Mouse (Mus musculus): ENCODE measurements around the gene Ccl2.

DNA sequence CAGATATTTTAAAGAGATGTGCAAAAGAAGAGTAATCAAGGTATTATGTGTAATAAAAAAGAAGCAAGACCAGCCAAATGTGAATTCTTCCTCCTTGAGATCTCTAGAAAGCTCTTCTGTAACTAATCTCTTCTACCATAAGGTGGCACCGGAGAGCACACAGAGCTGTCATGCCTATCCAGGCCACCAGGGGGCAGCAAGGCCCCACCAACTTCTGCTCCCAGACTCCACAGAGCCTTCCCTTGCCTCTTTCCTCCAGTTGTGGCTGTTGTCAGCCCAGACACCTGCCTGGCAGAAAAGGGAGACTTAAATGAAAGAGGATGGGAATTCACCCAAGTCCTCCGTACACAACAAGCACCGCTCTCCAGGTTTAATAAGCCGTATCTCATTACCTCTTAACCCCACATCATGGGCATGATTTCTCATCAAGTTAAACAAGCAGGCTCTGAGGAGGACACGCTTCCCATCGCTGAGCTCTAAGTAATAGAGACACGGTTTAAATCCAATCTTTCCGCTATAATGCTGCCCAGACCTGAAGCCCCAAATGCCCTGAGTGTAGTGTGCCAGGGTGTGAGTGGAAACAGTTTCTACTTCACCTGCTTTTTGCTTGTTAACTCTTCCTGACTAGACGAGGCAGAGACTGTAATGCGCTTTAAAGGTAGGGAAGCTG lies 39.1 kb upstream of the Ccl2 start:
- no peak for TF ChIP-seq MAX (IDR thresholded peaks at IDR 0.05; ENCODE audit: low read length)
- TF ChIP-seq RCOR1 (conservative IDR thresholded peaks at IDR 0.05; ENCODE audit: low read depth, low read length) = no peak
- peak; percentile 99 to 100 for TF ChIP-seq CTCF (conservative IDR thresholded peaks at IDR 0.05 in 1 of 2, IDR thresholded peaks at IDR 0.05 in 1 of 2; ENCODE audit: low read depth in 2 of 2, low read length in 2 of 2)
- no peak for TF ChIP-seq EP300 (IDR thresholded peaks at IDR 0.05; ENCODE audit: low read length)
- no peak for TF ChIP-seq POLR2A (IDR thresholded peaks at IDR 0.05; ENCODE audit: low read depth, low read length)
- TF ChIP-seq ZC3H11A (IDR thresholded peaks at IDR 0.05; ENCODE audit: low read depth, low read length) = peak; percentile 65
- TF ChIP-seq TCF12 (IDR thresholded peaks at IDR 0.05; ENCODE audit: low read depth, low read length) = no peak
- TF ChIP-seq TBP (conservative IDR thresholded peaks at IDR 0.05; ENCODE audit: low read depth, low read length) = no peak
- TF ChIP-seq ZNF384 (IDR thresholded peaks at IDR 0.05; ENCODE audit: low read depth, low read length) = no peak
- TF ChIP-seq MAZ (IDR thresholded peaks at IDR 0.05; ENCODE audit: low read depth, low read length) = no peak
- TF ChIP-seq CHD2 (IDR thresholded peaks at IDR 0.05; ENCODE audit: low read length) = no peak
- no peak for TF ChIP-seq MXI1 (IDR thresholded peaks at IDR 0.05; ENCODE audit: low read depth, low read length)
- no peak for TF ChIP-seq KAT2A (IDR thresholded peaks at IDR 0.05; ENCODE audit: insufficient replicate concordance, low read length)
- TF ChIP-seq NELFE (IDR thresholded peaks at IDR 0.05; ENCODE audit: low read depth, low read length) = peak; percentile 93; the same call in 1 of the 2 replicates

Data from CH12.LX (cell line).